Mouse (Mus musculus) spleen, adult 2 months (tissue): ENCODE measurements around the gene Aldh1a3.

Experiments used
- CTCF ChIP-seq: fragments of 200-500 bp; IDR thresholded peaks from 2 replicates; pipeline ENCODE4 v1.5.1; 2011; ENCODE audit warnings: mild to moderate bottlenecking, inconsistent platforms; ENCODE audit not compliant: insufficient read depth, insufficient read length, insufficient replicate concordance; ENCODE audit errors: extremely low read depth
- POLR2A ChIP-seq: fragments of 200-500 bp; IDR thresholded peaks from 2 replicates; pipeline ENCODE4 v1.6.1; 2011; ENCODE audit warnings: low read depth, low read length, inconsistent platforms

DNA sequence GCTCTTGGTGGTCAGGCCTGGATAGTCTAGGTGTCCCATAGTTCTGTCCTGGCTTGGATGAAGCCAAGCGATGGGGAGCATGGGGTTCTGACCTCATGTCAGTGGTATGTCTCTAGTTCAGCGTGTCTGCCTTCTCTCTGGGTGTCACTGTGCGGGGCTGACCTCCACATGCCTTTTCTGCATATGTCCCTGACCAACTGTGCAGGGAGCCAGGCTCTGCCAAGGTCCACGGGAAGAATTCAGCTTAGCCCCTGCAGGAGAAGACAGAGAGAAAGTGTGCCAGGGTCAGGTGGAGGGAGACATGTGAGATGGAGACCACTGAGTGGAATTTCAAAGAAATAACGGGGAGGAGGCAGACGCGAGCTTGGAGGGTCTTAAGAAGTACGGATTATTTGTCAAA is 49.0 kb upstream of the Aldh1a3 start:
- TF ChIP-seq CTCF (no peak), POLR2A (no peak)
